Mouse (Mus musculus) ES-E14 (cell line): ENCODE measurements at regions not wholly inside any gene's neighbourhood (a gene's known extent, or its start where the extent isn't known, plus 50 kb on each side); places are given as distances from the start of the nearest gene placed in this dataset.

Experiments used
- CHD2 ChIP-seq: IDR thresholded peaks from 2 replicates; pipeline ENCODE4 v1.6.1; 2014; ENCODE audit warnings: mild to moderate bottlenecking, low read depth, low read length, inconsistent platforms
- HCFC1 ChIP-seq: IDR thresholded peaks from 2 replicates; pipeline ENCODE4 v1.6.1; 2012; ENCODE audit warnings: low read length, inconsistent platforms, borderline replicate concordance; ENCODE audit not compliant: insufficient read depth
- ZC3H11A ChIP-seq: IDR thresholded peaks from 2 replicates; pipeline ENCODE4 v1.6.1; 2012; ENCODE audit warnings: low read depth, mild to moderate bottlenecking, inconsistent platforms, low read length, borderline replicate concordance
- ZNF384 ChIP-seq: IDR thresholded peaks from 2 replicates; pipeline ENCODE4 v1.6.1; 2012; ENCODE audit warnings: low read depth, low read length, inconsistent platforms

DNA sequence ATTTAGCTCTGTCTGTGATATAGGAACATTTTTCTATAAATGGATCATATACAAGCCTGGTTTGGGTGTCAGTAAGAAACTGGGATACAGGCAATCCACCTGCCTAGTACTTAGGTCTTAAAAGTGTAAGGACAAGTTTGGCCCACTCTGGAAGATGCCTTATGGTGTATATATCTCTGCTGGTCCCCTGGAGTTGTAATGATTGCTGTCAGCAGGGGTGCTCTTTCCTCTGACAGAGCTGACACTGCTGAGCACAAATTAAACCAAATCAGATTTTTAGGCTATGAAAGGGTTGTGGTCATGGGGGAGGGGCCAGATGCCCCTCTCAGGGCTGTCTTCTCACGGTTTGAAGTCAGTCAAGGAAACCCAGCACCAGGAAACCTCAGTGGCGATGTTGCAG, 141.7 kb downstream of the Samd5 start:
- TF ChIP-seq ZC3H11A (no peak), CHD2 (no peak), ZNF384 (no peak), HCFC1 (no peak)
